Mouse (Mus musculus) hindbrain, embryonic 16.5 days (tissue): ENCODE data around the gene Lmnb2. TPM values are rescaled to one million over a fixed set of nuclear protein-coding genes. Genes with fewer than 3 reads are reported as not detected.
A peak's percentile ranks its signal among the peaks of the same experiment; 100 is the strongest.

ENCODE experiments used
- ATAC-seq: fragments of 200-750 bp; cut with Nextera tagmentation; 2 replicates; pipeline ENCODE4 v1.8.0; 2017; ENCODE audit warnings: moderate TSS enrichment, moderate library complexity
- H3K27ac ChIP-seq: fragments of 300-500 bp; sonication (generic); 2 replicates; pipeline ENCODE4 v1.5.1; 2014; ENCODE audit warnings: low read depth, mild to moderate bottlenecking, control low read depth, low read length, moderate library complexity
- H3K27me3 ChIP-seq: fragments of 300-500 bp; sonication (generic); replicated peaks from 2 replicates; pipeline ENCODE4 v1.6.1; 2014; ENCODE audit warnings: low read length; ENCODE audit not compliant: control insufficient read depth, insufficient read depth
- H3K36me3 ChIP-seq: fragments of 300-500 bp; sonication (generic); 2 replicates; pipeline ENCODE4 v1.6.1; 2014; ENCODE audit warnings: mild to moderate bottlenecking, low read length, moderate library complexity, mixed read lengths; ENCODE audit not compliant: control insufficient read depth, insufficient read depth
- H3K4me1 ChIP-seq: fragments of 300-500 bp; sonication (generic); 2 replicates; pipeline ENCODE4 v1.6.1; 2014; ENCODE audit warnings: low read depth, low read length; ENCODE audit not compliant: control insufficient read depth, insufficient read depth
- H3K4me2 ChIP-seq: fragments of 300-500 bp; sonication (generic); 2 replicates; pipeline ENCODE4 v1.6.1; 2014; ENCODE audit warnings: mild to moderate bottlenecking, low read length, control low read depth, moderate library complexity
- H3K4me3 ChIP-seq: fragments of 300-500 bp; sonication (generic); 2 replicates; pipeline ENCODE4 v1.5.1; 2014; ENCODE audit warnings: mild to moderate bottlenecking, low read length, control low read depth, moderate library complexity
- H3K9ac ChIP-seq: fragments of 300-500 bp; sonication (generic); 2 replicates; pipeline ENCODE4 v1.6.1; 2014; ENCODE audit warnings: low read depth, mild to moderate bottlenecking, control low read depth, low read length, moderate library complexity
- H3K9me3 ChIP-seq: fragments of 300-500 bp; sonication (generic); 2 replicates; pipeline ENCODE4 v1.6.1; 2014; ENCODE audit warnings: mild to moderate bottlenecking, low read length, moderate library complexity; ENCODE audit not compliant: control insufficient read depth
- WGBS: fragments of 180-500 bp; shearing (Covaris S2); extraction: QIAGEN DNeasy Blood & Tissue Kit; methylation state at CpG from one replicate; pipeline ENCODE4 v1.1.7; 2014; 5-methylcytosine and 5-hydroxymethylcytosine counted together
- polyA plus RNA-seq: library from polyadenylated mRNA; unstranded; fragments of >200 nt; fragmentation: Nextera tagmentation; extraction: Ambion mirVana; gene quantifications from 2 replicates; pipeline ENCODE4 v1.2.1, GENCODE M21; 2015

The Lmnb2 gene
- polyA plus RNA-seq, 1 experiment from 2014 or later = 36.6 TPM

DNA sequence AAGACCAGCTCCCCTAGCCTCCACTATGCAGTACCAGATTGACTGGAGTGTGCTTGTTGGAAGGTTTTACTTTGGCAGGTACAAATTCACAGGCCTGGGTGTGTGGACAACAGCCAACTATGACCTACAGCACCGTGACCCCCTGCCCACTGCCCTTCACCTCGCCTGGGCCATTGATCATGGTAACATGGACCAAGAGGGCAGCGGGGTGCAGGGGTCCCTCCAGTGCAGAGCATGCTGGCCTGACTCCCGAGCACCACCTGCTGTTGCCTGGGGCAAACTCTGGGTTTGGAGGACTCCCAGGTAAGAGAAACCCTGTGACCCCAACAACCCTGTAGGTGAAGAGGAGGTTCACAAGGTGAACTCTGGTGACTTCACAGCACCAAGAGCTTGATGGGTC, 39.7 kb upstream of the Lmnb2 start:
- no peaks in the 10 kb centered on the region for H3K9me3 ChIP-seq
- 66% methylated on average over 4 of the region's 4 CpGs for WGBS
- no peaks in the 10 kb centered on the region for H3K27me3 ChIP-seq
- H3K9ac ChIP-seq = no peak overlapping the region
- no peak overlapping the region for H3K27ac ChIP-seq
- no peak overlapping the region for H3K4me3 ChIP-seq
- no peak overlapping the region for H3K4me2 ChIP-seq
- no peaks in the 10 kb centered on the region for H3K4me1 ChIP-seq
- ATAC-seq = no peak
- H3K36me3 ChIP-seq = no peaks in the 10 kb centered on the region

DNA sequence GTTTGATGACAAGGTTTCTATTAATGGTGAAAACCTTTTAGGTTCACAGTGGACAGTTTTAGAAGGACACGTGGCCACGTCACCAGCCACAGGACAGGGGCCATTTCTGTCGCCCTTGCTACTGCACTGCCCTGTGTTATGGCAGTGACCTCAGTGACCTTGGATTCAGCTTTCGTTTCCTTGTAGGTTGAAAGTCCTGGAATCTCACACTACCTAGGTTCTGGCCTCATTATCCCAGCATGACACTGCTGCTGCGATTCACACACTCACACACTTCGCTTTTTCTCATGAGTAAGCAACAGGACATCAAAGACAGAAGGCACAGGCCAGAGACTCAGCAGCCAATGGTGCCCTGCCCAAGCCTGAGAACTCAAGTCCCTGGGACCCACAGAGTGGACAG, 38.9 kb upstream of the Lmnb2 start:
- Histone ChIP-seq H3K36me3 (no peaks in the 10 kb centered on the region), H3K27ac (no peak overlapping the region), H3K9ac (no peak overlapping the region), H3K4me1 (no peaks in the 10 kb centered on the region), H3K9me3 (no peaks in the 10 kb centered on the region), H3K4me2 (no peak overlapping the region), H3K27me3 (no peaks in the 10 kb centered on the region), H3K4me3 (no peak overlapping the region)
- ATAC-seq = no peak
- 83% methylated on average over 6 of the region's 6 CpGs for WGBS

DNA sequence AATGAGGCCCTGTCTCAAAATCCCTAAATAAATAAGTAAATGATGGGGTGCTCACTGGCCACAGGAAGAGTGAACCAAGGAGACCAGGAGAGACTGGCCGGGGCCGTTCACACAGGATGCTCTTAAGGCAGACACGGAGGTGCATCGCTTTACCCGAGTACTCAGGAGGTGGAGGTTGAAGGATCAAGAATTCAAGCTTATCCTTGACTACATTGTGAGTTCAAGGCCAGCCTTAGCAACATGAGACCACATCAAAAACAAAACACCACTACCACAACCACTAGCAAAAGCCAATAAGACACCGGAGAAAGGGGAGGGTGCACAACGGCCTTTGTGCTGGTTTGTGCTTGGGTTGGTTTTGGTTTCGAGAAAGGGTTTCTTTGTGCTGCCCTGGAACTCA, 38.3 kb upstream of the Lmnb2 start:
- no peaks in the 10 kb centered on the region for H3K27me3 ChIP-seq
- ATAC-seq = no peak
- WGBS = 94% methylated on average over 8 of the region's 8 CpGs
- H3K9me3 ChIP-seq = no peaks in the 10 kb centered on the region
- no peak overlapping the region for H3K4me3 ChIP-seq
- no peak overlapping the region for H3K27ac ChIP-seq
- H3K9ac ChIP-seq = no peak overlapping the region
- H3K4me2 ChIP-seq = no peak overlapping the region
- no peaks in the 10 kb centered on the region for H3K36me3 ChIP-seq
- no peaks in the 10 kb centered on the region for H3K4me1 ChIP-seq

DNA sequence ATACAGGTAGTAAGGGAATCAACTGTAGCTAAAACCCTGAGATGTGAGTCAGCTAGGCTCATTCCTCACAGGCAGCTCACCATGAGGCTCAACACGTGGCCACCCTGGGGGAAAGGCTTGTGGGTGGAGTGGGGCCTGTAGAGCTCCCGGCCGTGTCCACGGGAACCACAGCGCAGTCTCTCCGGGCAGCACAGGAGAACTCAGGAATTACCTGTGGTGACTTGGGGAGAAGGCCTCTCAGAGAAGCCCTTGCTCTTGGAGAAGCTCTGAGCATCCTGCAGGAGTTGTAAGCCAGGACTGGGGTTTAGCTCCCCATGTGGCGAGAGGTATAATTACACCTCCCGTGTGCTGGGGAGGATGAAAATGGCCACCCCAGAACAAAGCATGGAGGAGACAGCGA, 37.5 kb upstream of the Lmnb2 start:
- H3K27ac ChIP-seq = no peak overlapping the region
- ATAC-seq = peak; percentile 48; the same call in 1 of the 2 replicates

DNA sequence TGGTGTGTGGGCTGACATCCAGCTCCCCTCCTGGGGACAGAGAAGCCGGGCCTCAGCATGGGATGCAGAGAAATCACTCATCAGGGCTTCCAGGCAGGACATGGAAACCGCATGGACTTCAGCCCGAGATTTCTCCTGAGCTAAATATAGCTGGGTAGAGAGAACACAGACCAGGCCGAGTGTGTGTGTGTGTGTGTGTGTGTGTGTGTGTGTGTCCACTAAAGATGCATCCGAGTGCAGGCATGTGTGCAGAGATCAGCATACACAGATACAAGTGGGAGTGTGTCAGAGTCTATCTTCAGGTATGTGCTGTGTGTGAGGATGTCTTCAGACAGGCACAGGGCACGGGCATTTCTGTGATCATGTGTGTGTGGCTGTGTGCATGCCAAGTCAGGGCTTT, 36.8 kb upstream of the Lmnb2 start:
- H3K9ac ChIP-seq = no peak overlapping the region
- no peaks in the 10 kb centered on the region for H3K9me3 ChIP-seq
- no peak overlapping the region for H3K4me2 ChIP-seq
- 54% methylated on average over 6 of the region's 6 CpGs for WGBS
- ATAC-seq = no peak
- H3K4me3 ChIP-seq = no peak overlapping the region
- H3K27ac ChIP-seq = no peak overlapping the region
- no peaks in the 10 kb centered on the region for H3K36me3 ChIP-seq
- H3K4me1 ChIP-seq = no peaks in the 10 kb centered on the region
- H3K27me3 ChIP-seq = no peaks in the 10 kb centered on the region

More for the DNA sequence above, 37.5 kb upstream of the Lmnb2 start:
- Histone ChIP-seq H3K36me3 (no peaks in the 10 kb centered on the region), H3K4me2 (no peak overlapping the region), H3K4me3 (no peak overlapping the region), H3K4me1 (no peaks in the 10 kb centered on the region), H3K9ac (no peak overlapping the region), H3K27me3 (no peaks in the 10 kb centered on the region), H3K9me3 (no peaks in the 10 kb centered on the region)
- 28% methylated on average over 9 of the region's 9 CpGs for WGBS

DNA sequence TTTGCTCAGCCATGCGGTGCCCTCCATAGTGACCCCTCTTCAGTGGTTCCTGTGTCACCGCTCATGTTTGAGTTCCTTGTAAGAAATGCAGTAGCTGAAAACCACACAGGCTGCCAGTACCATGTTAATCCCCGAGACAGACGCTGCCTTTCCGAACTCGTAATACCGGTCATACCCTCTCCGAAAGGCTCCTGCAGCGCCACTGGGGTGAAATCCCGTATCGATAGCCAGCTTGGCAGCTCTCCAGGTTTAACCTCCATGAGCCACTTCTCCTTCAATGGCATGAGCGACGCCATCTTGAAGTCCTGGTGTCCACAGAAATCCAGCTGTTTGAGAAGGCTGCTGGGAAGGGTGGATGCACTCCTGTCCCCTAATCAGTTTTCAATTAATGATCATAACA, 36.4 kb upstream of the Lmnb2 start:
- H3K36me3 ChIP-seq = no peaks in the 10 kb centered on the region
- no peaks in the 10 kb centered on the region for H3K4me1 ChIP-seq
- no peak overlapping the region for H3K4me2 ChIP-seq
- H3K9me3 ChIP-seq = no peaks in the 10 kb centered on the region
- H3K27ac ChIP-seq = no peak overlapping the region
- no peak overlapping the region for H3K4me3 ChIP-seq
- H3K27me3 ChIP-seq = no peaks in the 10 kb centered on the region
- WGBS = 64% methylated on average over 13 of the region's 13 CpGs
- no peak overlapping the region for H3K9ac ChIP-seq
- no peak for ATAC-seq

DNA sequence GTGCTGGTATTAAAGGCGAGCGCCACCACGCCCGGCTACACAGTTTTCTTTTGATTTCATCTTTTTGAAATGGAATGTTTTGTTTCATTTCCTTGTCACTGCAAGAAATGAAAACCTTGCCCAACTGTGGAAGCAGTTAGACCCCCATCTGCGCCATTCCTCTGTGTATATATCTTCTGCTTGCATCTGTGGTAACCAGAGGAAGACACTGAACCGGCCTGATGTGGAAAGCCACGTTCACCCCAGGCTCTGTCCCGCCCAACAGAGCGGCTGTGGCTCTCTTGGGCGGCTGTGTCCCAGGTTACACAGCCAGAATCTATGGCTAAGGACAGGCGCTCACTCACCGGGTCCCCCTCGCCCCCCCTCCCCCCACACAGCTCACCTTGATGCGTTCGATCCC, 34.4 kb upstream of the Lmnb2 start:
- Histone ChIP-seq H3K27ac (no peak overlapping the region), H3K27me3 (no peaks in the 10 kb centered on the region), H3K9ac (no peak overlapping the region), H3K4me1 (no peaks in the 10 kb centered on the region), H3K9me3 (no peaks in the 10 kb centered on the region), H3K36me3 (no peaks in the 10 kb centered on the region), H3K4me3 (no peak overlapping the region), H3K4me2 (no peak overlapping the region)
- 68% methylated on average over 15 of the region's 15 CpGs for WGBS
- ATAC-seq = no peak

DNA sequence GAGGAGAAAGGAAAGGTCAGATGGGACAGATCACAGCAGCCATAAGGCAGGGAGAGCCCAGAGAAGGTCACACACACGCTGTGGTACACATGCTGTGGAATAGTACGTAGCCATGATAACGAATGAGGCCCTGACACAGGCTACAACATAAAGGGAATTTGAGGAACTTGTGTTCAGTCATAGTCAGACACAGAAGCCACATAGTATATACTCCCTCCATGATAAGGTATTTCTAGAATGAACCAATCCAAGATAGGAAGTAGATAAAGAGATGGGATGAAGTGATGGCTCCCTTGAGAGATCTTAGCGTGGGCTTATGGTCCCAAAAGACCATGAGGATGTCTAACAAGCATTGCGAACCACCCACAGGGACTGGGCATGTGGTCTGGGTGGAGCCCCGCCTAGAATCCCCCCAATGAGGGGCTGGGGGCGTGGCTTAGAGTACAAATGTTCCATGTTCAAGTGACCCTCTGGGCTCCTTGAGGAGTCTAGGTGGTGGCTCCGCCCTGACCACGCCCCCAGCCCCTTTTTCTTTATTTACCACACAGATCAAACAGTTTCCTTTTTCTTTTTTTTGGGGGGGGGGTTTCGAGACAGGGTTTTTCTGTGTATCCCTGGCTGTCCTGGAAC, 33.8 kb upstream of the Lmnb2 start:
- H3K4me1 ChIP-seq = no peaks in the 10 kb centered on the region
- H3K9ac ChIP-seq = no peak overlapping the region
- H3K36me3 ChIP-seq = no peaks in the 10 kb centered on the region
- H3K4me2 ChIP-seq = no peak overlapping the region
- no peaks in the 10 kb centered on the region for H3K9me3 ChIP-seq
- no peak overlapping the region for H3K4me3 ChIP-seq
- no peak overlapping the region for H3K27ac ChIP-seq
- no peaks in the 10 kb centered on the region for H3K27me3 ChIP-seq
- no peak for ATAC-seq
- 78% methylated on average over 10 of the region's 10 CpGs for WGBS

DNA sequence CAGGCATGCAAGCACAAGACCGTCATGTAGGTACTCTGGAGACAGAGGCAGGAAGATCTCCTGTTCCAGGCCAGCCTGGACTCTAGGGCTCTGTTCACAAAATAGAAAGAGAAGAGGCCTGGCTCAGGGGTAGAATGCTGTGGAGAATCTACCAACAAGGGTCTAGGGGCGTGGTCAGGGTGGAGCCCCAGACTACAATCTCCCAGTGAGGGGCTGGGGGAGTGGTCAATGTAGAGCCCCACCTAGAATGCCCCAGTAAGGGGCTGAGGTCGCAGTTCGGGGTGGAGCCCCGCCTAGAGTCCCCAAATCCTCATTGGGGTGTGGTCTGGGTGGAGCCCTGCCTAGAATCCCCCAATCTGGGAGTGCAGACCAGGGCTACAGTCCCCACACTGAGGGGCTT, 32.3 kb upstream of the Lmnb2 start:
- no peak overlapping the region for H3K9ac ChIP-seq
- H3K27me3 ChIP-seq = no peaks in the 10 kb centered on the region
- WGBS = 42% methylated on average over 4 of the region's 5 CpGs
- no peaks in the 10 kb centered on the region for H3K9me3 ChIP-seq
- no peaks in the 10 kb centered on the region for H3K4me1 ChIP-seq
- ATAC-seq = no peak
- H3K27ac ChIP-seq = no peak overlapping the region
- no peak overlapping the region for H3K4me3 ChIP-seq
- H3K36me3 ChIP-seq = no peaks in the 10 kb centered on the region
- H3K4me2 ChIP-seq = no peak overlapping the region

DNA sequence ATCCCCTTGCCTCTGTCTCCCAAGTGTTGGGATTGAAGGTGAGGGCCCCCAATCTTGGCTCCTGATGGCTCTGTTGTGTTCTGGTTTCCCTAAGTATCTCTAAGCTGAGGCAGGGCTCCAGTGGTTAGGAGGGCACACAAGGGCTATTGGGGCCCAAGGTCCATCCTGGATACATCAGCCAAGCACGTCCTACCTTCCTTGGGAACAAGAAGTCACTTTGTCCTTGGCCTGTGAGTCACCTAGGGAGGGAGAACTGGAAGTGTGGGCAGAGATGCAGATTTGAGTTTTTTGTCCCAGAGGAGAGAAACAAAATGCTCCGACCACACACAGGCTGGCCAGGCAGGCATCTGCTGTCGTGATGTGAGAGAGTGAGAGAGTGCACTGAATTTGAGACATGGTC, 31.0 kb upstream of the Lmnb2 start:
- WGBS = 67% methylated on average over 3 of the region's 3 CpGs
- no peaks in the 10 kb centered on the region for H3K27me3 ChIP-seq

More for the DNA sequence above, 31.0 kb upstream of the Lmnb2 start:
- Histone ChIP-seq H3K4me2 (no peak overlapping the region), H3K4me1 (no peaks in the 10 kb centered on the region), H3K36me3 (no peaks in the 10 kb centered on the region), H3K9me3 (no peaks in the 10 kb centered on the region), H3K9ac (no peak overlapping the region), H3K4me3 (no peak overlapping the region), H3K27ac (no peak overlapping the region)
- ATAC-seq = no peak
